Comparison of ENCODE assay signal across 8 mouse cellular contexts in genomic region chr4:109475577-109476553, GRCm38 (mm10). TPM values are rescaled to one million over a fixed set of nuclear protein-coding genes. Genes with fewer than 3 reads are reported as not detected.
DNase-seq lines count a peak whose midpoint lies in the region; ATAC-seq and TF ChIP-seq lines count a peak whose summit lies in the region.

No protein-coding gene starts in this region.

- H3K27me3 ChIP-seq in erythroblast, embryonic 14.5 days (ENCODE audit: control insufficient read depth), result peaks cover 26% of the 10 kb centered on the region
- H3K27me3 ChIP-seq in heart, embryonic 14.5 days (ENCODE audit: control insufficient read depth, insufficient read depth, low read length), result no peaks in the 10 kb centered on the region
- H3K27me3 ChIP-seq in liver, embryonic 16.5 days (ENCODE audit: control insufficient read depth, insufficient read depth, low read depth, low read length), result no peaks in the 10 kb centered on the region
- H3K27me3 ChIP-seq in neural tube, embryonic 13.5 days, result no peaks in the 10 kb centered on the region
- H3K27me3 ChIP-seq in thymus, adult 2 months (ENCODE audit: control insufficient read depth, insufficient read depth, low read length), result no peaks in the 10 kb centered on the region

- peak overlapping the region; percentile 85 for H3K4me3 ChIP-seq in bone marrow macrophage, adult 2 months (ENCODE audit: insufficient read depth, low read length)
- H3K4me3 ChIP-seq in erythroblast, embryonic 14.5 days (replicated peaks), result peak overlapping the region; percentile 78
- H3K4me3 ChIP-seq in heart, embryonic 14.5 days (ENCODE audit: control insufficient read depth in 1 of 2, insufficient read depth in 1 of 2, low read depth in 1 of 2, low read length in 2 of 2), result peak overlapping the region; percentile 64 to 99
- peak overlapping the region; percentile 97 for H3K4me3 ChIP-seq in liver, embryonic 16.5 days (ENCODE audit: low read depth, low read length)
- peak overlapping the region; percentile 90 for H3K4me3 ChIP-seq in neural tube, embryonic 13.5 days
- H3K4me3 ChIP-seq in thymus, adult 2 months (ENCODE audit: control insufficient read depth, insufficient read depth, low read length), result peak overlapping the region; percentile 64

- WGBS in heart, embryonic 14.5 days, result under 1% methylated on average over 64 of the region's 68 CpGs
- under 1% methylated on average over 56 of the region's 68 CpGs for WGBS in liver, embryonic 16.5 days (ENCODE audit: insufficient replicate concordance)
- WGBS in neural tube, embryonic 13.5 days, result under 1% methylated on average over 66 of the region's 68 CpGs
- 1% methylated on average over 62 of the region's 68 CpGs for WGBS in thymus, adult 2 months

- peaks cover 42% of the 10 kb centered on the region for H3K36me3 ChIP-seq in erythroblast, embryonic 14.5 days (ENCODE audit: control insufficient read depth)
- peaks cover 13% of the 10 kb centered on the region for H3K36me3 ChIP-seq in heart, embryonic 14.5 days (ENCODE audit: control insufficient read depth, insufficient read depth, low read length)
- H3K36me3 ChIP-seq in liver, embryonic 16.5 days (ENCODE audit: control insufficient read depth, insufficient read depth), result peaks cover 9% of the 10 kb centered on the region
- H3K36me3 ChIP-seq in neural tube, embryonic 13.5 days, result peaks cover 6% of the 10 kb centered on the region; the same call in 1 of the 2 replicates
- no peaks in the 10 kb centered on the region for H3K36me3 ChIP-seq in thymus, adult 2 months (ENCODE audit: control insufficient read depth, insufficient read depth, low read length)

- peak; percentile 67 for DNase-seq in kidney, postnatal 10 days
- peak; percentile 40 for DNase-seq in thymus, adult 2 months

- ATAC-seq in CD4-positive, CD25-positive, alpha-beta regulatory T cell, adult 4 months, result peak; percentile 53
- peak; percentile 77 for ATAC-seq in heart, embryonic 14.5 days (ENCODE audit: insufficient number of reproducible peaks, insufficient read depth, low FRiP score, low read depth)
- ATAC-seq in liver, embryonic 16.5 days (ENCODE audit: low read depth), result peak; percentile 74
- ATAC-seq in neural tube, embryonic 13.5 days (ENCODE audit: low read depth), result peak; percentile 83

- H3K4me2 ChIP-seq in heart, embryonic 14.5 days (ENCODE audit: low read length), result peak overlapping the region; percentile 77
- H3K4me2 ChIP-seq in liver, embryonic 16.5 days (ENCODE audit: low read depth, low read length), result peak overlapping the region; percentile 95
- H3K4me2 ChIP-seq in neural tube, embryonic 13.5 days, result peak overlapping the region; percentile 74

- TF ChIP-seq POLR2A in bone marrow macrophage, adult 2 months (IDR thresholded peaks at IDR 0.05; ENCODE audit: borderline replicate concordance, low read depth, low read length), result no peak
- no peak for TF ChIP-seq POLR2A in thymus, adult 2 months (IDR thresholded peaks at IDR 0.05; ENCODE audit: control insufficient read depth, extremely low read depth, insufficient read depth, low read length, poor library complexity)

- H3K27ac ChIP-seq in bone marrow macrophage, adult 2 months (ENCODE audit: insufficient read depth, low read depth, low read length), result peak overlapping the region; percentile 64
- peak overlapping the region; percentile 95 to 97 for H3K27ac ChIP-seq in heart, embryonic 14.5 days (replicated peaks in 1 of 2; ENCODE audit: control insufficient read depth in 1 of 2, insufficient read depth in 1 of 2, low read depth in 2 of 2, low read length in 2 of 2)
- peak overlapping the region; percentile 97 for H3K27ac ChIP-seq in liver, embryonic 16.5 days (ENCODE audit: low read length)
- H3K27ac ChIP-seq in neural tube, embryonic 13.5 days (replicated peaks), result peak overlapping the region; percentile 97
- H3K27ac ChIP-seq in thymus, adult 2 months (ENCODE audit: control insufficient read depth, insufficient read depth, low read length), result no peak overlapping the region

- H3K9ac ChIP-seq in heart, embryonic 14.5 days (ENCODE audit: low read length), result peak overlapping the region; percentile 97
- peak overlapping the region; percentile 100 for H3K9ac ChIP-seq in liver, embryonic 16.5 days (ENCODE audit: low read depth, low read length)
- peak overlapping the region; percentile 98 for H3K9ac ChIP-seq in neural tube, embryonic 13.5 days

- H3K9me3 ChIP-seq in erythroblast, embryonic 14.5 days (ENCODE audit: control insufficient read depth, low read length), result no peaks in the 10 kb centered on the region
- H3K9me3 ChIP-seq in heart, embryonic 14.5 days (ENCODE audit: control insufficient read depth, low read length), result no peaks in the 10 kb centered on the region
- H3K9me3 ChIP-seq in liver, embryonic 16.5 days (replicated peaks; ENCODE audit: control insufficient read depth, low read length), result no peaks in the 10 kb centered on the region
- H3K9me3 ChIP-seq in neural tube, embryonic 13.5 days, result no peaks in the 10 kb centered on the region

- H3K4me1 ChIP-seq in bone marrow macrophage, adult 2 months (ENCODE audit: control insufficient read depth, insufficient read depth, low read length), result peaks cover 19% of the 10 kb centered on the region
- H3K4me1 ChIP-seq in erythroblast, embryonic 14.5 days (ENCODE audit: control insufficient read depth), result peaks cover 52% of the 10 kb centered on the region
- H3K4me1 ChIP-seq in heart, embryonic 14.5 days (ENCODE audit: control insufficient read depth in 2 of 2, insufficient read depth in 2 of 2, low read length in 2 of 2), result peaks cover 0 to 10% of the 10 kb centered on the region in 2 experiments; a peak in 3 of 4 replicates
- peaks cover 21% of the 10 kb centered on the region for H3K4me1 ChIP-seq in liver, embryonic 16.5 days (ENCODE audit: control insufficient read depth, low read depth, low read length)
- H3K4me1 ChIP-seq in neural tube, embryonic 13.5 days (replicated peaks), result peaks cover 30% of the 10 kb centered on the region
- no peaks in the 10 kb centered on the region for H3K4me1 ChIP-seq in thymus, adult 2 months (replicated peaks; ENCODE audit: control insufficient read depth, insufficient read depth, low read length)

- no peak for TF ChIP-seq CTCF in bone marrow macrophage, adult 2 months (IDR thresholded peaks at IDR 0.05; ENCODE audit: low read depth, low read length)
- TF ChIP-seq CTCF in thymus, adult 2 months (IDR thresholded peaks at IDR 0.05; ENCODE audit: borderline replicate concordance, control insufficient read depth, extremely low read depth, insufficient read depth, low read length, poor library complexity), result no peak

RNA-seq across cellular contexts. Expression of gene Rnf11, which starts 8.7 kb away (rescaled TPM):
- polyA plus RNA-seq in CD4-positive, CD25-positive, alpha-beta regulatory T cell, adult 4 months (2017; shearing (Covaris generic)), result 1 to 10 TPM; 3.6 to 6.7 TPM
- polyA plus RNA-seq in bone marrow macrophage, adult 2 months (2012; ENCODE audit: insufficient read depth, insufficient read length, missing spikeins), result 47.8 and 54.0 TPM in 2 replicates
- 23.6 and 24.5 TPM in 2 replicates for polyA plus RNA-seq in erythroblast, embryonic 14.5 days (2012)
- 74.2 and 76.8 TPM in 2 replicates for polyA plus RNA-seq in heart, embryonic 14.5 days (2014; fragmentation: Nextera tagmentation; extraction: Ambion mirVana)
- 25.9 and 29.3 TPM in 2 replicates for polyA plus RNA-seq in liver, embryonic 16.5 days (2015; fragmentation: Nextera tagmentation; extraction: Ambion mirVana)
- 66.7 and 72.5 TPM in 2 replicates for polyA plus RNA-seq in neural tube, embryonic 13.5 days (2015; fragmentation: Nextera tagmentation; extraction: Ambion mirVana)
- 16.1 and 23.8 TPM in 2 replicates for polyA plus RNA-seq in thymus, adult 2 months (2012; rRNA removed)

RNA-seq across cellular contexts. Expression of gene 4930522H14Rik, which starts 55.2 kb away (rescaled TPM):
- not detected for polyA plus RNA-seq in CD4-positive, CD25-positive, alpha-beta regulatory T cell, adult 4 months (2017; shearing (Covaris generic))
- not detected in 2 replicates for polyA plus RNA-seq in bone marrow macrophage, adult 2 months (2012; ENCODE audit: insufficient read depth, insufficient read length, missing spikeins)
- not detected in 2 replicates for polyA plus RNA-seq in erythroblast, embryonic 14.5 days (2012)
- polyA plus RNA-seq in heart, embryonic 14.5 days (2014; fragmentation: Nextera tagmentation; extraction: Ambion mirVana), result not detected in 2 replicates
- polyA plus RNA-seq in liver, embryonic 16.5 days (2015; fragmentation: Nextera tagmentation; extraction: Ambion mirVana), result not detected in 2 replicates
- polyA plus RNA-seq in neural tube, embryonic 13.5 days (2015; fragmentation: Nextera tagmentation; extraction: Ambion mirVana), result not detected in 2 replicates
- polyA plus RNA-seq in thymus, adult 2 months (2012; rRNA removed), result not detected in 2 replicates
